Mouse (Mus musculus): ENCODE data around the gene Cst9. TPM values are rescaled to one million over a fixed set of nuclear protein-coding genes. Genes with fewer than 3 reads are reported as not detected.

Cst9 gene
- polyA plus RNA-seq (2016; fragmentation: Nextera tagmentation; extraction: Ambion mirVana) = 1.2 and 1.8 TPM in 2 replicates

DNA sequence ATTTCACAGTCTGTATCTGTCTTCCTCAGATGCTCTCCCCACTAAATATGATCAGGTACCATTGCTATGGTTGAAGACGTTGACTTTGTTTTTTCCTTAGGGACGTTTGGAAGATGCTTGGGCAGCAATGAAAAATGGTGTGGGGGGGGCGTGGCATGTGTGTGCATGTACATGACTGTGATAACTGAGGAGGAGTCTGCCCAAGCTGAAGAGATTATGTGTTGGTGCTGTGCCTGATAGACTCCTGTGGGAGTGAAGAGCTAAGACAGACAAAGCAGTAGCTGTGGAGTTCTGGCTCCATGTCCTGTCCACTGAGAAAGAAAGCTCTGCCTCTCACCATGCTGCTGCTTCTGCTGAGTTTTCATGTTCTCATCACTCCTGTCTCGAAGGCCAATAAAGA lies at the start of gene Cst9:
TSS of gene Cst9 (plus strand) at position 236 of the 400 bp plus-strand sequence.
- 67% methylated on average over 4 of the region's 4 CpGs for WGBS
- Histone ChIP-seq H3K9ac (no peak within 1 kb of the TSS), H3K9me3 (replicated peaks) (no peaks in the 10 kb centered on the region), H3K27ac (ENCODE audit: poor library complexity, severe bottlenecking) (no peak within 1 kb of the TSS), H3K36me3 (no peaks in the 10 kb centered on the region), H3K4me2 (no peak within 1 kb of the TSS), H3K4me1 (replicated peaks) (no peaks in the 10 kb centered on the region), H3K4me3 (no peak within 1 kb of the TSS), H3K27me3 (replicated peaks) (no peaks in the 10 kb centered on the region)
- ATAC-seq (ENCODE audit: insufficient number of reproducible peaks, low FRiP score) = no peak

- Histone ChIP-seq H3K4me1 (replicated peaks) (no peaks in the 10 kb centered on the region), H3K9ac (no peak within 1 kb of the TSS), H3K36me3 (no peaks in the 10 kb centered on the region), H3K4me2 (no peak within 1 kb of the TSS), H3K4me3 (no peak within 1 kb of the TSS), H3K27me3 (replicated peaks) (no peaks in the 10 kb centered on the region), H3K27ac (ENCODE audit: poor library complexity, severe bottlenecking) (no peak within 1 kb of the TSS), H3K9me3 (replicated peaks) (no peaks in the 10 kb centered on the region)
- ATAC-seq (ENCODE audit: insufficient number of reproducible peaks, low FRiP score) = no peak
- 81% methylated on average over 6 of the region's 6 CpGs for WGBS
These were observed 45.8 kb upstream of the Cst9 start, which contains the start of gene Cst12 for GRCm38 (mm10) chr2:148789142-148789541. Gene Cst12 (plus strand): TSS chr2:148789361.

- no peak within 1 kb of the TSS for H3K27ac ChIP-seq (ENCODE audit: poor library complexity, severe bottlenecking)
- H3K4me2 ChIP-seq = no peak within 1 kb of the TSS
- ATAC-seq (ENCODE audit: insufficient number of reproducible peaks, low FRiP score) = no peak
- H3K27me3 ChIP-seq (replicated peaks) = no peaks in the 10 kb centered on the region
- WGBS = 77% methylated on average over 1 of the region's 1 CpGs
- no peaks in the 10 kb centered on the region for H3K36me3 ChIP-seq
- H3K9ac ChIP-seq = no peak within 1 kb of the TSS
- H3K4me1 ChIP-seq (replicated peaks) = peaks cover 10% of the 10 kb centered on the region; the same call in 1 of the 2 replicates
- no peaks in the 10 kb centered on the region for H3K9me3 ChIP-seq (replicated peaks)
- no peak within 1 kb of the TSS for H3K4me3 ChIP-seq
These were observed 36.5 kb upstream of the Cst9 start, which contains the start of gene Cst8 for GRCm38 (mm10) chr2:148798485-148798884. Gene Cst8 (plus strand): TSS chr2:148798785.

DNA sequence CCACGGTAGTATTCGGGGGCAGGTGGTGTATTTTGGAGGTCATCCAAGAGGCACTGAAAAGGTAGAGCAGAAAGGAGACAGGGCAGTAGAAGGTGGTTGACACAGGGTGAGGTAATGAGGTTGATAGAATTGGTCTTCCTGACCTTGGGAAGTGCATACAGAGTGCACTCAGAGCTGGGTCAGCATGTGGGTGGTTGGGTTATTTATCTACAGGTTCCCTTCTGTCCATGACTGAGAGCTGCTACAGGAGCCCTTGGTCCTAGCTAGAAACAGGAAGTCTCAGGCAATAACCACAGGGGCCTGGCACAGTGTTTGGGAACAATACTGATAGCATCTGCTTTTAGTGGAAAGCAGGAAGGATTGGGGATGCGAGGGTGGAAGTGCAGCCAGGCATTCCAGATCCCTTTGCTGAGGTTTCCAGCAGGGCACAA lies 33.4 kb upstream of the Cst9 start:
- Histone ChIP-seq H3K9ac (no peak overlapping the region), H3K9me3 (replicated peaks) (no peaks in the 10 kb centered on the region), H3K27ac (ENCODE audit: poor library complexity, severe bottlenecking) (no peak overlapping the region), H3K4me1 (replicated peaks) (peaks cover 10% of the 10 kb centered on the region; the same call in 1 of the 2 replicates), H3K4me2 (no peak overlapping the region), H3K4me3 (no peak overlapping the region), H3K27me3 (replicated peaks) (no peaks in the 10 kb centered on the region), H3K36me3 (no peaks in the 10 kb centered on the region)
- peak; percentile 29; the same call in 1 of the 2 replicates for ATAC-seq (ENCODE audit: insufficient number of reproducible peaks, low FRiP score)
- 44% methylated on average over 3 of the region's 3 CpGs for WGBS

DNA sequence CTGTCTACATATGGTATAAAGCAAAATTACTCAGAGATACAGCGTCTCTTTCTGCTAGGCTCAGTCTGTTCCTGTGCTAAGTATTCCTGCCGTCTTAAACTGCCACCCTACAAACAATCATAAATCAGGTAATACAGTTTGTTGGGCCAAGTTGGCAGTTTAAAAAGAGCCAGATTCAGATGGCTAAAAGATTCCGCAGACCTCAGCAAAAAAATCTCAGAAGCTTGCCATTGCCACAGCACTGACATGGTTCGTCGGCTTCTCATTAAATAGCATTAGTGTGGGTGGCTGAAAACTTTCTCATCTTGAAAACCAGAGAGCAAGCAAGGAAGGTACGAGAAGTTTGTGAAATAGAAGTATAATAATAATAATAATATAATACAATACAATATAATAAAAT lies 28.3 kb upstream of the Cst9 start:
- H3K27me3 ChIP-seq (replicated peaks) = no peaks in the 10 kb centered on the region
- no peak overlapping the region for H3K4me3 ChIP-seq
- no peak overlapping the region for H3K4me2 ChIP-seq
- WGBS = 78% methylated on average over 6 of the region's 6 CpGs
- no peaks in the 10 kb centered on the region for H3K36me3 ChIP-seq
- no peak overlapping the region for H3K27ac ChIP-seq (ENCODE audit: poor library complexity, severe bottlenecking)
- no peak for ATAC-seq (ENCODE audit: insufficient number of reproducible peaks, low FRiP score)
- peaks cover under 1% of the 10 kb centered on the region; the same call in 1 of the 2 replicates for H3K4me1 ChIP-seq (replicated peaks)
- no peak overlapping the region for H3K9ac ChIP-seq
- H3K9me3 ChIP-seq (replicated peaks) = no peaks in the 10 kb centered on the region

DNA sequence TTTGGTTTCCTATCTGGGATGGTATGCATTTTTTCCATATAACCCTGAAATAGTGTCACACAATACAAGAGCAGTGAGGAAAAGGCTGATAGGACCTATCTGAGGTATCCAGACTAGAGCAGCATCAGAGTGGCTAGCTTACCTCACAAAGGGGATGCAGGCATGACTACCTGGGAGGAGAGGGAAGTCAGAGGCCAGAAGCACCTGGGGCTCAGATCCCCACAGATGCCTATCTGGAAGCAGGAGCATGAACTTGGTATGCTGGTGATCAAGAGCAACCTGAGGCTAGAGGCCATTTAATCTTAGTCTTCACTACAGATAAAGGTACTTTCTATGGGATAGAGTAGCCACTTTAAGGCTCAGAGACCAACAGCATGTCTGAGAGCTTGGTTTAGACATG lies 15.0 kb upstream of the Cst9 start, which contains the start of gene Cst13:
TSS of gene Cst13 (plus strand) at position 173 of the 400 bp plus-strand sequence.
- no peak within 1 kb of the TSS for H3K4me2 ChIP-seq
- no peak for ATAC-seq (ENCODE audit: insufficient number of reproducible peaks, low FRiP score)
- H3K9me3 ChIP-seq (replicated peaks) = no peaks in the 10 kb centered on the region
- H3K4me1 ChIP-seq (replicated peaks) = no peaks in the 10 kb centered on the region
- H3K4me3 ChIP-seq = no peak within 1 kb of the TSS
- H3K36me3 ChIP-seq = no peaks in the 10 kb centered on the region
- H3K27me3 ChIP-seq (replicated peaks) = no peaks in the 10 kb centered on the region
- H3K9ac ChIP-seq = no peak within 1 kb of the TSS
- no peak within 1 kb of the TSS for H3K27ac ChIP-seq (ENCODE audit: poor library complexity, severe bottlenecking)

DNA sequence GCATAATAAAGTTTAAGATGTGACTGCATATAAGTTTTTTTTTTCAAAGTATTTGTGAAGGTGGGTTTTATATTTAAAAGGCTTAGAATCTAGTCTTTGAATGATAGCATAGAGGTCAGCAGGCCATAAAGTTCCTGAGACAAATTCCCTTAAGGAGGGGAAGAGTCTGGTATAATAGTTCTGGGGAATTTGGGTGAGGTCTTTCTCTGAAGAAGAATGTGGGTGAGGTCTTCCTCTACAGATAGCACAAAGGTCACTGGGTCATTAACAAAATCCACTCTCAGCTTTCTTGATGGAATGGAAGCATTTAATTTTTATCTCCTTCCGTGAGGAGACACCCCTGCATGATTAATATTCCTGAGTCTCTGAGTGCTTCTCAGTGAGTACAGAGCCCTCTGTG lies 9.0 kb upstream of the Cst9 start:
- H3K27ac ChIP-seq (ENCODE audit: poor library complexity, severe bottlenecking) = no peak overlapping the region
- no peaks in the 10 kb centered on the region for H3K36me3 ChIP-seq
- H3K4me3 ChIP-seq = no peak overlapping the region
- H3K4me1 ChIP-seq (replicated peaks) = no peaks in the 10 kb centered on the region
- H3K9ac ChIP-seq = no peak overlapping the region
- H3K4me2 ChIP-seq = no peak overlapping the region
- 32% methylated on average over 1 of the region's 1 CpGs for WGBS
- ATAC-seq (ENCODE audit: insufficient number of reproducible peaks, low FRiP score) = no peak
- no peaks in the 10 kb centered on the region for H3K27me3 ChIP-seq (replicated peaks)
- no peaks in the 10 kb centered on the region for H3K9me3 ChIP-seq (replicated peaks)

DNA sequence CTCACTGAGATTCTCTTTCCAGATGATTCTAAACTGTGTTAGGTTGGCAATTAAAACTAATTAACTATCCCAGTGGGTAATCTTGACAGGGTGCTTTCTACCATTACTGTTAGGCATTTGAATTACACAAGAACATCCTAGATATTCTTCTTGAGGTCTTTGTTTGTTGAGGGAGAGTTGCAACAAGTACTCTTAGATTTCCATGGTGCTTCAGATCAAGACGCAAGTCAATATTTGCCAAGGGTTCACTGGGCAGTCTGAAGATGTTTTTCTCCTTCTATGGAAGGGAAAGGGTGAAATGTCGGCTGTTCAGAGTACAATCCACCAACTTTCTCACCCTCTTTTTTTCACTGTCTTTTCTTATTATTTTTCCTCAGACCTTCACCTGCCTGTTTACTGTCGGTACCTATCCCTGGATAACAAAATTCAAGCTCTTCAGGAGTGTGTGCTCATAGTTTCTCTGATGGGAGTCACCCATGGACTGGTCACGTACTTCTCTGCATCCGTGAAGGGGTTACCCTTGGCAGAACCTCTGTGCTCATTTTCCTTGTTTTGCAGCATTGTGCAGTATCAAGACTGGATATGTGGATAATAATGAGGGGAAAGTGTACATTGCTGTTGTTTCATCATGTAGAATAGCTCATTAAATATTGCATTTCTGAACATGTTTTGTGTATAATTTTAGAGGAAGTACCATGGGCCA lies 3.3 kb downstream of the Cst9 start:
- Histone ChIP-seq H3K4me1 (replicated peaks) (no peaks in the 10 kb centered on the region), H3K27ac (ENCODE audit: poor library complexity, severe bottlenecking) (no peak overlapping the region), H3K4me3 (no peak overlapping the region), H3K9me3 (replicated peaks) (no peaks in the 10 kb centered on the region), H3K27me3 (replicated peaks) (no peaks in the 10 kb centered on the region), H3K4me2 (no peak overlapping the region), H3K9ac (no peak overlapping the region), H3K36me3 (no peaks in the 10 kb centered on the region)
- WGBS = 82% methylated on average over 5 of the region's 5 CpGs
- ATAC-seq (ENCODE audit: insufficient number of reproducible peaks, low FRiP score) = no peak

DNA sequence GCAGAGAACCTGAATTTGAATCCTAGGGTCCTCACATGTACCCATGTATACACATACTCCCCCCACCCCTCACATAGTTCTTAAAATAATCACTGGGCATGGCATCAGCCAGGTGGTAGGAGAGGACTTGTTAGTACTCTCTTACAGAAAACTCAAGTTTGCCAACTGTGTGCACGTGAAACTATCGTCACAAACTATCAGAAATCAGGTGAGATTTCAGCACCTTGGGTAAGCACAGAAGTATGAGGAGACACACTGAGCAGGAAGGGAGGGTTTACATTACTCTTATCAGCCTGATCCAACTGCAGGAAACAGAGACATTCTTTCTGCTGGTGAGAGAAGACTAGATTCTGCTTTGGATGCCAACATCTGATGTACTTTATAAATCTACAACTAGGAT lies 4.3 kb downstream of the Cst9 start:
- 53% methylated on average over 2 of the region's 2 CpGs for WGBS
- H3K36me3 ChIP-seq = no peaks in the 10 kb centered on the region
- no peaks in the 10 kb centered on the region for H3K4me1 ChIP-seq (replicated peaks)
- H3K27ac ChIP-seq (ENCODE audit: poor library complexity, severe bottlenecking) = no peak overlapping the region
- no peak overlapping the region for H3K4me3 ChIP-seq
- no peak overlapping the region for H3K4me2 ChIP-seq
- H3K9ac ChIP-seq = no peak overlapping the region
- ATAC-seq (ENCODE audit: insufficient number of reproducible peaks, low FRiP score) = no peak
- H3K9me3 ChIP-seq (replicated peaks) = no peaks in the 10 kb centered on the region
- no peaks in the 10 kb centered on the region for H3K27me3 ChIP-seq (replicated peaks)

DNA sequence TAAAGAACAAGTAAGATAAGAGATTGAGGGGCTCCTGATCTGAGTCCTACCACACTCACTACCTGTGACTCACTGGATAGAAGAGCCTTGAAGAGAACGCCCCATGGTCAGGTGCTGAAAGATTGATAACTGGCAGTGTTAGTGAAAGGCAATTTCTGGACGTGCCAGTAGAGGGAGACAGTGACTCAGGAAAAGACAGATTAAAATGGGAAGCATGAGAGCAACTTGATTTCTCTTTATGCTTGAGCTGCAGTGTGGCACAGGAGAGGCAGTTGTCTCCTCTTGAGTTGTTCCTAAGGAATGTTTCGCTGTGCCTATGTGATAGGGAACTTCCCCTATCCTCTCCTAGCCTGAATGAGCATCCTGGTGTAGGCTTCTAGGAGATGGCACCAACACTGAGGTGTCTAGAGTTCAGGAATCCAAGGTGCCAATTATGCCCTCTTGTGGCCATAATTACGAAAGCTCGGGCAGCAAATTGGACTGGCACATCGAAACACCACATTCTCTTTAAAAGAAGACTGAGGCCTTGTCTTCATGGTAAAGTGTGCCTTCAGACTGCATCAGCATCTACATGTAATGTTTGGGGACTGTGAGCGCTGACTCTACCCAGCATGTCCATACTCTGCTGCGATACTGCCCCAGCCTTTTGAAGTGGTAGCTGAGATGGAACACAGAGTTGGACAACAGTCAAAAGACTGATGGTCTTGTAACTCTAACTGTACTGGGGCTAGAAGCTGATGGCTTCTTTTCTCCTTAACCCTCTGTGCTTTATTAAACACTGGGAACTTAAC lies 16.4 kb downstream of the Cst9 start:
- H3K9me3 ChIP-seq (replicated peaks) = peaks cover 4% of the 10 kb centered on the region; the same call in 1 of the 2 replicates
- no peaks in the 10 kb centered on the region for H3K4me1 ChIP-seq (replicated peaks)
- no peaks in the 10 kb centered on the region for H3K27me3 ChIP-seq (replicated peaks)
- ATAC-seq (ENCODE audit: insufficient number of reproducible peaks, low FRiP score) = peak; percentile 57; the same call in 1 of the 2 replicates
- WGBS = 41% methylated on average over 8 of the region's 8 CpGs
- peak overlapping the region; percentile 40; the same call in 1 of the 2 replicates for H3K4me2 ChIP-seq
- no peak overlapping the region for H3K4me3 ChIP-seq
- no peak overlapping the region for H3K9ac ChIP-seq
- no peaks in the 10 kb centered on the region for H3K36me3 ChIP-seq
- H3K27ac ChIP-seq (ENCODE audit: poor library complexity, severe bottlenecking) = no peak overlapping the region

Data from heart, embryonic 12.5 days (tissue).